In genomic region chr7:29597291-29597690, GRCm38 (mm10) we compare ENCODE assay signal across 8 mouse cellular contexts.
DNase-seq lines count a peak whose midpoint lies in the region; TF ChIP-seq lines count a peak whose summit lies in the region.
"Not testable (repeated sequence)": the region's sequence is repeated elsewhere in the genome, so short reads cannot be mapped to it uniquely, and the experiment has no call there.

No protein-coding gene starts in this region.

- intact Hi-C loops in left cerebral cortex, postnatal 4 days (cut with DNase I), result not testable (repeated sequence)

- H3K79me2 ChIP-seq in myocyte (ENCODE audit: control insufficient read depth, insufficient read depth), result not testable (repeated sequence)

- not testable (repeated sequence) for H3K36me3 ChIP-seq in myocyte (ENCODE audit: control insufficient read depth, insufficient read depth); splenic B cell, adult 2 months (ENCODE audit: control insufficient read depth, insufficient read depth, low read length, poor library complexity, severe bottlenecking)

- not testable (repeated sequence) for H3K27me3 ChIP-seq in myocyte (ENCODE audit: control insufficient read depth, insufficient read depth, insufficient read length); splenic B cell, adult 2 months (ENCODE audit: control insufficient read depth, insufficient read depth, low read length, poor library complexity, severe bottlenecking)

- TF ChIP-seq POLR2A in myocyte (IDR thresholded peaks at IDR 0.05; ENCODE audit: insufficient read length, low read depth), result not testable (repeated sequence)

- not testable (repeated sequence) for H3K4me3 ChIP-seq in myocyte

- DNase-seq in 3134 (ENCODE audit: extremely low read depth, insufficient read length, low spot score), result peak; percentile 34
- DNase-seq in adrenal gland, adult (ENCODE audit: inconsistent age in 2 of 2, low spot score in 1 of 2), result peak; percentile 26 to 82
- DNase-seq in cerebellum, postnatal 25 days, result peak; percentile 54 to 75
- peak; percentile 73 for DNase-seq in gastrocnemius, postnatal 10 days
- DNase-seq in kidney, adult 18-20 months, result peak; percentile 63
- DNase-seq in left cerebral cortex, postnatal 4 days, result peak; percentile 69
- DNase-seq in splenic B cell, adult 2 months (ENCODE audit: low read depth, low spot score), result peak; percentile 44

- H3ac ChIP-seq in myocyte (ENCODE audit: control insufficient read depth, insufficient read length), result not testable (repeated sequence)

- peak overlapping the region; percentile 34 for H3K4me2 ChIP-seq in myocyte (ENCODE audit: low read depth)
